Mouse (Mus musculus) thymus, adult 2 months (tissue): Measurements from ENCODE around the gene Gne.

Source experiments
- CTCF ChIP-seq: fragments of 200-500 bp; IDR thresholded peaks from 2 replicates; pipeline ENCODE4 v1.5.1; 2012; ENCODE audit warnings: mild to moderate bottlenecking, control low read depth, low read length, moderate library complexity, borderline replicate concordance; ENCODE audit not compliant: control insufficient read depth, poor library complexity, insufficient read depth; ENCODE audit errors: extremely low read depth
- POLR2A ChIP-seq: fragments of 200-500 bp; IDR thresholded peaks from 2 replicates; pipeline ENCODE4 v1.6.1; 2012; ENCODE audit warnings: mild to moderate bottlenecking, low read length, control low read depth, moderate library complexity; ENCODE audit not compliant: control insufficient read depth, poor library complexity, insufficient read depth; ENCODE audit errors: extremely low read depth

DNA sequence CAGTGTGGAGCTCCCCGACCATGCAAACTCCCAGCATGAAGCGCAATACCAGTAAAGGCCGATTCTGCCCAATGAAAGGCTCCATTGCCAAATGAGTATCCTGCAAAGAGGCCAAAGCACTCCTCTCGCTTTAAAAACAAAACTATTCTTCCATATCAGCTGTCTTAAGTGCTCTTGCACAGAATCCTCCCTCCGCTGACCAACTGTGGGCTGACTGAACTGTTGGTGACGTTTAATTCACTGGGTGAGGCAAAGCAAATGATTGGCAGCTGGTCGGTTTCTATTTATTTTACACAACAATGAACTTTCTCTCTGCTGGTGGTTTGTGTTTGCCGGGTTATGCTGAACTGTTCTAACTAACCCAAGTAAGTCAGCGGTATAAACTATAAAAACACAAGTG, 15.2 kb downstream of the Gne start:
- no peak for TF ChIP-seq POLR2A
- no peak for TF ChIP-seq CTCF
